Mouse (Mus musculus) natural killer cell, adult 2 months (primary cell): ENCODE results near the gene Max.

Experiments
- DNase-seq, 2 experiments: peaks; one replicate each; pipeline ENCODE4 v3.0.0; 2022; ENCODE audit warnings: low spot score in 2 of 2

Max gene

GRCm38 (mm10) chr12:76957688-76958087 is 4.3 kb downstream of the Max start:
- peak; percentile 47 to 60 for DNase-seq

DNA sequence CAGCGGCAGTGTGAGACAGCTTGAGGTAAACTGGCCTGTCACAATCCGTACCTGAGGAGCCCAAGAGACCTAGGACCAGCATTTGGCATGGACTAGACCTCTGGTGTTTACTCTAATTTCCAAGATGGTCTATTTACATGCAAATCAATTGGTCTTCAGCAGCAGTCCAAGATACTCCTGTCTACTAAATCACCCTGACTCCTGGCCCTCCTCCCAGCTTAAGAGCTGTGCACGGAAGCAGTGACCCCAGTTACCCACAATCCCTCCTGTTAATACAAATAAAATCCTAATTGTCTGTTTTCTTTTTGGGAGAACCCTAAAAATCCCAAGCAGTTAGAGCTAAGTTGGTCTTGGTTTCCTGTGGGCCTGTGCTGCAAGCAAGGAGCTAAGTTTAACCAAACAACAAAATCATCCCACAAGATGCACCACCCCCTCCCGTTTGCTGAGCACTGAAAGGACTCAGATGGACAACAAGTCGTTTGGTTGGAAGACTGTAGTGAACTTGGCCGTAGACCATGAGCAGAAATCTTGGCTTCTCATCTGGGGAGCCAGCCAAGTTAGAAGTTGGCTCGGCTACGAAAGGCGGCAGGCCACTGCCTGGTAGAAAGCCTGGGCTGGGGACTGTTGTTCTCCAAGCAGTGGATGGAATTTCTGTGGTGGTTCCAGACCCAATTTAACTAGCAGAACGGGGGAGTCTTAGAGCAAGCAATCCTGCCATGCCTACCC is 7.1 kb downstream of the Max start:
- DNase-seq = no peak

DNA sequence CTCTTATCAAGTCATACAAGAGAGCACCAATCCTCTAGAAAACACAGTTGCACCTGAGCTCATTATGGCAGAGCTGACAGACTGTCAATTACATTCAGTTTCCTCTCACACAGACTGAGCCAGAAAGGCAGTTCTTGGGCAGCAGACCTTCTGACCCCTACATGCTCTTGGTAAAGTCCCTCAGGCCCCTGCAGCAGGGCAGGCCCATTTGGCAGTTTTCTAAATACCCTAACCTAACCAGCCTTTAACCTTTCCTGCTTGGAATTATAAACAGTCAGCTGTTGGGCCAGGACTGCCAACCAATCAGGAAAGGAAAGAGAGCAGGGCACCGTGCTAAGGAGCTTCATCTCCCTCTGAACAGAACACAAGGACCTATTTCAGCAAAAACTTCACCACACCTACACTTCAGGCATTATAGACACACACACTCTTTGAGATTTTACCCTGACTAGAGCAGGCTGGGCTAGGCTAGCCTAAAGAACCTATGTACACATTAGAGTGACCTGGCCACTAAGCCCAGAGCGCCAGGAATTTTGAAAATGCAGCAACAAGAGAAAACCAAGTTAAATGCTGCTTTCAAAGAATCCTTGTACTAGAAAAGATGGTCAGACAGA is 8.1 kb downstream of the Max start:
- DNase-seq = no peak

GRCm38 (mm10) chr12:76950330-76950729 is 11.7 kb downstream of the Max start:
- DNase-seq = peak; percentile 15 to 35

GRCm38 (mm10) chr12:76948781-76949180 is 13.2 kb downstream of the Max start:
- no peak for DNase-seq

DNA sequence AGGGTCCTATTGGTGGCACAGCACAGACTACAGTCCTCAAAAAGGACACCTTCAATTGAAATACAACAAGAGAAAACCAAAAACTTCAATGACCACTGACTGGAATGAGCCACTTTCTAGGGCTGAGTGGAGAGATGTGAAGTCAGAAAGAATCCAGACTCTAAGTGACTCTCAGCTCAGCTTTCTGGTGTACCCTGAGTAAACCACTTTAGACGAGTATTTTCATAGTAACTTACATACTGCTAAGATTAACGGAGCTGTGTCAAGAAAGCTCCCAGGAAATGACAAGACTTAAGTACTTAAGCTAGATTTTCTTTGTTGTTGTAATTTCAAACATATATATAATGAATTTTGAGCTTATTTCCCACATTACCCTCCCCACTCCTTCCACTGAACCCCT is 13.8 kb downstream of the Max start:
- no peak for DNase-seq

DNA sequence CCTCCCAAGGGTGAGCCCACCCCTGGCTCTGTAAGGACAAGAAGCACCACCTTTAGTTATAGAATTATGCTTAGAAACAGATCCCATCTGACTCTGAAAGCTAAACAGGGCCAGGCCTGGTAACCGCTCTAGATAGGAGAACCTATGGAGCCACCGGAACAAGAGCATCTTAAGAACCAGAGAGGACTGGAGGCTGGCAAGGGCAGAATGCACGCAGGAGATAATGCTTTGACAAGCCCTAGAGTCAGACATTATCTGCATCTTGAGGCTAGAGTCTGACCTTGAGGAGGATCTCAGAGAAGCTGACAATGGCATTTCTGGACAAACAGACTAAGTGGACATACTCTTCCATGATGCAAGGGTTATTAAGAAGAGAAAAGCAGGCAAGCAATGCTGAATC is 14.5 kb downstream of the Max start:
- DNase-seq = no peak

- DNase-seq = no peak
These were observed 18.5 kb downstream of the Max start for GRCm38 (mm10) chr12:76943466-76943865.

DNA sequence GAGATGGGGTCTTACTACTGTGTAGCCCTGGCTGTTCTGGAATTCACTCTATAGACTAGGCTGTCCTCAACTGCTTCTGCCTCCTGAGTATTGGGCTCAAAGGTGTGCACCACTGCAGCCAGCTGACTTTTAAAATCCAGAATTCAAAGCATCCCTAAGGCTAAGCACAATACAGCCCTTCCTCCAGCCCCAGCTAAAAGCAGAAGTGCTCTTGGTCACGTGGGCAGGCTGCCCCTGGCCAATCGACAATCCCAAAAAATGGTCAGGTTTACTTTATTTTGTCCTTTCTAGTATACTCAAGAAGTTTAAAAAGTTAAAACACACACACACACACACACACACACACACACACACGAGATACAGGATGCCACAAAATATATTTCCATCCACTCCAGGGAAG is 19.0 kb downstream of the Max start:
- DNase-seq = no peak

DNA sequence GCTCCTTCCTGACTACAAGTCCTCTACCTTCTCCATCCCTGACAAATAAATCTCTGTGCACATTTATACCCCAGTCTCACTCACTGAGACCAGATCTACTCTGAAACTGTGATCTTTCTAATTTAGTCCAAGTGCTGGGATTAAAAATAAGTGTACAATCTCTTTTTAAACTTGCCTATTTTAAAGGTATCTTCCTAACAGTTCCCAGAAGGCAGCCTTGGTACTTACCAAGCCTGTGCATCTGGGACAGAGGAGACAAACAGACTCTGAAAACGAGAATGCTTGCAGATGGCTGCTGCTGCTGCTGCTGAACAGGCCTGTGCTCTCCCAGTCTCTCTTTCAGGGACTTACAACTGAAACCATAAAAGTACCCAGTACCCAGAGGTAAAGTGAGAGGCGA is 19.5 kb downstream of the Max start:
- no peak for DNase-seq

GRCm38 (mm10) chr12:76941524-76941923 is 20.5 kb downstream of the Max start:
- no peak for DNase-seq

GRCm38 (mm10) chr12:76938013-76938412 is 24.0 kb downstream of the Max start:
- no peak for DNase-seq

- DNase-seq = no peak
These were observed 25.8 kb downstream of the Max start for GRCm38 (mm10) chr12:76936211-76936610.

- DNase-seq = no peak
These were observed 27.6 kb downstream of the Max start for GRCm38 (mm10) chr12:76934438-76934837.

GRCm38 (mm10) chr12:76932688-76933060 is 29.3 kb downstream of the Max start:
- no peak for DNase-seq

- DNase-seq = no peak
These were observed 30.0 kb downstream of the Max start for GRCm38 (mm10) chr12:76931739-76932687.

- no peak for DNase-seq
These were observed 31.8 kb downstream of the Max start for GRCm38 (mm10) chr12:76930177-76930576.

DNA sequence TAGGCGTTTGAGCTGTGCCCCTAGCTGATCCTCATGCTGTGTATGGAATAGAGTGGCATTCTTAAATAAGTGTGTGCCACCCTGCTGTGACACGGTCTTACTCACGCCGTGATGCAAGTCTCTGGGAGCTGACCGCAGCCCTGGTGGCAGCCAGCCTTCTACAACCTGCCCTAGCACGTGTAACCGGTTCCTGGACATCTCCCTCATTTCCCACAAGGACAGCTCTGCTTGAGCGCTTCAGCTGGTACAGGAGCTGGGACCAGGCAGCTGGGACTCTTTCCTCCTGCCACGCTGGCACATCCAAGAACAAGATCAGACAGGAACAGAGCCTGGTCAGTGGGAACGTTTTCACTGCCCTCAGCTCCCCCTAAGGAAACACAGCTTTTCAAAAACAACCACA is 34.5 kb downstream of the Max start:
- DNase-seq = no peak

GRCm38 (mm10) chr12:76927012-76927411 is 35.0 kb downstream of the Max start:
- no peak for DNase-seq

DNA sequence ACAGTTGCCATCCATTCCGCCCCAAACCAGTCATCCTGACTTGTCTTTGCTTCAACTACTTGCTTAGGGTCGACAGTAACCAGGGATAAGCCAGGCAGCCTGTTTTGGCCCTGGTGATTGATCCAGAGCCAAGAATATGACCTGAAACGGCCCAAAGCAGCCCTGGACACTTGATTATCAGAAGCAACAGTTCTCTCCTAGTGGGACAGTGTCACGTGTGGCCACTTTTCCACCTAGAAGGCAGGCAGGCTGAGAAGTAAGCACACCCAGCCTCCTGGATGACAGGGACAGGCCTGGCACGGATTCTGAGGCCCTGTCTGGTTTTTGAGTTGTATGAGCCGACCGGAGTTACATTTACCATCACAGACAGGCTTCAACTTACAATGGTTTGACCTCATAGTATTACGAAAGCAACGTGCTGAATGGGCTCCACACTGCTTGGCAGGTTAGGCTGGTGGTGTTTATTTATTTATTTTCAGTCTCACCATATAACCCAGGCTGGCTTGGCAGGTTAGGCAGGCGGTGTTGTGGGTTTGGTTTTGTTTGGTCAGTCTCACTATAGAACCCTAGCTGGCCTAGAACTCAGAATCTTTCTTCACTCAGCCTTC is 35.6 kb downstream of the Max start:
- no peak for DNase-seq

DNA sequence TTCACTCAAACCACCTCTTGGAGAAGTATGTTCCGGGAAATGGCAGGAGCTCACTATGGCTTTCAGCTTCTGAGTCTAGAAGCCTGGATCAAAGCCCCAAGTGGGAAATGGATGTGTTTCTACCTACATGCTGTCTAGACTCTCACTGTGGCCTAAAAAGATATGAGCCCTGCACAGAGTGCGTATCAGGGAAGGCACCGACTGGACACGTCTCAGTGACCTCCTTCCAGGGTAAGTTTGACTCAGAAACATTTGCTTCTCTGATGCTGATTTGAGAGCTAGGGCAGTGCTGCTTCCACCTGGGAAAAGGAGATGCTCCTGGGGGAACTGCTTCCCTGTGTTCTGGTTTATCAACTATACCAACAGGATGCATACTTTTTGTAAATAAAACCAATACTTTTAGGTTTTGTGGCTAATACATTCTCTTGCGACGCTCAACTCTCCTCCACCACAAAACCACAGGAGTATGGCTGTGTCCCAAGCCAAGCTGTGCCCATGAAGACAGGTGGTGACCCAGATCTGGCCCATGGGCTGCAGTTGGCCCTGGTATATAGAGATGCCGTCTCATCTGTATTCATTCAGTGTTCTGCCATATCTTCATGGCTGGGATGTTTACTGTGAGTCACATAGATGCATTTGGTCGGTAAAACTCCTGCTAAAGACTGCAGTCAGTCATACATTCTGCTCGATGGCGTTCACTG is 36.9 kb downstream of the Max start:
- no peak for DNase-seq

DNA sequence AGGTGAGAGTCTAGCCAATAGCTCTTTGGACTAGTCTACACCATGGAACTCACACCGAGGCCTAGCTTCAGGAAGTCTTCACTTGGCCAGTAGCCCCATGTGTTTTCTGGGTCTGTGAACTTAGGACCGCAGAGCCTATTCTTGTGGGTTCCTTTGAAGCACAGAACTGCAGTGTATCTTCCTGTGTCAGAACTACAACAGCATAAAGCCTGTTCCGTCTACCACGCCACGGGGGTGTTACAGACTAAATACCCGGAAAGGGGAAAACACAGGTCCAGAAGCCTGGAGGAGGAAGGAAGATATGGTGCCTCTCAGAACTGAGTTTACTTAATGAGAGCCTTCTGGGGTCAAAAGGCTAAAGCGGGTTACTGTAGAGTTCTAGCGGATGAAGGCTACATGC is 38.9 kb downstream of the Max start:
- DNase-seq = peak; percentile 14 to 20
